Mouse (Mus musculus) heart, postnatal 0 days (tissue): ENCODE data around the gene Slc16a3. TPM values are rescaled to one million over a fixed set of nuclear protein-coding genes. Genes with fewer than 3 reads are reported as not detected.

Source experiments
- ATAC-seq: fragments of 200-750 bp; cut with Nextera tagmentation; 2 replicates; pipeline ENCODE4 v1.8.0; 2017; ENCODE audit warnings: low read depth, moderate number of reproducible peaks, moderate library complexity; ENCODE audit not compliant: insufficient read depth
- DNase-seq: peaks from one replicate; pipeline ENCODE4 v3.0.0-alpha.2; 2016; ENCODE audit warnings: low spot score
- H3K27ac ChIP-seq: fragments of 300-500 bp; sonication (generic); 2 replicates; pipeline ENCODE4 v1.5.1; 2014; ENCODE audit warnings: low read depth, mild to moderate bottlenecking
- H3K27me3 ChIP-seq: fragments of 300-500 bp; sonication (generic); 2 replicates; pipeline ENCODE4 v1.6.1; 2014; ENCODE audit warnings: low read length, mixed read lengths; ENCODE audit not compliant: control insufficient read depth, insufficient read depth
- H3K36me3 ChIP-seq: fragments of 300-500 bp; sonication (generic); replicated peaks from 2 replicates; pipeline ENCODE4 v1.6.1; 2014; ENCODE audit warnings: low read length, mixed read lengths; ENCODE audit not compliant: control insufficient read depth, insufficient read depth
- H3K4me1 ChIP-seq: fragments of 300-500 bp; sonication (generic); 2 replicates; pipeline ENCODE4 v1.6.1; 2014; ENCODE audit warnings: antibody characterized with exemption; ENCODE audit not compliant: control insufficient read depth, insufficient read depth
- H3K4me2 ChIP-seq: fragments of 300-500 bp; sonication (generic); 2 replicates; pipeline ENCODE4 v1.6.1; 2014; ENCODE audit warnings: low read depth, mild to moderate bottlenecking, low read length, moderate library complexity
- H3K4me3 ChIP-seq: fragments of 300-500 bp; sonication (generic); 2 replicates; pipeline ENCODE4 v1.5.1; 2014; ENCODE audit warnings: low read depth, low read length
- H3K9ac ChIP-seq: fragments of 300-500 bp; sonication (generic); replicated peaks from 2 replicates; pipeline ENCODE4 v1.6.1; 2014; ENCODE audit warnings: low read depth, low read length, mixed read lengths
- H3K9me3 ChIP-seq: fragments of 300-500 bp; sonication (generic); replicated peaks from 2 replicates; pipeline ENCODE4 v1.6.1; 2016; ENCODE audit warnings: low read length; ENCODE audit not compliant: control insufficient read depth
- CTCF ChIP-seq: IDR thresholded peaks from 2 replicates; pipeline ENCODE4 v1.5.1; 2016; ENCODE audit warnings: antibody characterized with exemption, control low read depth, low read depth
- EP300 ChIP-seq: IDR thresholded peaks from 2 replicates; pipeline ENCODE4 v1.6.1; 2016; ENCODE audit warnings: antibody characterized with exemption, low read depth
- WGBS: fragments of 180-500 bp; shearing (Covaris S2); extraction: QIAGEN DNeasy Blood & Tissue Kit; methylation state at CpG from one replicate; pipeline ENCODE4 v1.1.7; 2014; 5-methylcytosine and 5-hydroxymethylcytosine counted together
- polyA plus RNA-seq: library from polyadenylated mRNA; unstranded; fragments of >200 nt; fragmentation: Nextera tagmentation; extraction: Ambion mirVana; gene quantifications from 2 replicates; pipeline ENCODE4 v1.2.1, GENCODE M21; 2015
- total RNA-seq: library from RNA; depleted of rRNA; stranded (reverse); fragments of >200 nt; gene quantifications from 2 replicates; pipeline ENCODE4 v1.2.3, GENCODE M21; 2014; ENCODE audit warnings: low replicate concordance

Gene Slc16a3
- total and polyA plus RNA-seq, 2 experiments from 2014 or later = 17.0 to 153 TPM

GRCm38 (mm10) chr11:120938795-120939194 lies 9.5 kb upstream of the Slc16a3 start:
- Histone ChIP-seq H3K4me2 (no peak overlapping the region), H3K4me1 (no peaks in the 10 kb centered on the region), H3K9ac (no peak overlapping the region), H3K9me3 (no peaks in the 10 kb centered on the region), H3K27ac (no peak overlapping the region), H3K4me3 (no peak overlapping the region), H3K36me3 (no peaks in the 10 kb centered on the region), H3K27me3 (no peaks in the 10 kb centered on the region)
- TF ChIP-seq CTCF (no peak), EP300 (no peak)
- no peak for DNase-seq
- 24% methylated on average over 4 of the region's 4 CpGs for WGBS
- no peak for ATAC-seq

- TF ChIP-seq EP300 (no peak), CTCF (no peak)
- 53% methylated on average over 6 of the region's 6 CpGs for WGBS
These were observed 8.5 kb upstream of the Slc16a3 start for GRCm38 (mm10) chr11:120939712-120940341.

GRCm38 (mm10) chr11:120940959-120941358 lies 7.3 kb upstream of the Slc16a3 start:
- Histone ChIP-seq H3K9ac (no peak overlapping the region), H3K9me3 (no peaks in the 10 kb centered on the region), H3K36me3 (no peaks in the 10 kb centered on the region), H3K4me2 (no peak overlapping the region), H3K27ac (no peak overlapping the region), H3K4me1 (no peaks in the 10 kb centered on the region), H3K4me3 (no peak overlapping the region), H3K27me3 (no peaks in the 10 kb centered on the region)
- TF ChIP-seq EP300 (no peak), CTCF (no peak)
- DNase-seq = no peak
- 82% methylated on average over 6 of the region's 6 CpGs for WGBS
- ATAC-seq = no peak

More at GRCm38 (mm10) chr11:120939712-120940341, 8.5 kb upstream of the Slc16a3 start:
- ATAC-seq = no peak
- Histone ChIP-seq H3K4me3 (no peak overlapping the region), H3K36me3 (no peaks in the 10 kb centered on the region), H3K27me3 (no peaks in the 10 kb centered on the region), H3K9ac (no peak overlapping the region), H3K9me3 (no peaks in the 10 kb centered on the region), H3K27ac (no peak overlapping the region), H3K4me2 (no peak overlapping the region), H3K4me1 (no peaks in the 10 kb centered on the region)
- DNase-seq = no peak

- Histone ChIP-seq H3K4me2 (no peak overlapping the region), H3K9me3 (no peaks in the 10 kb centered on the region), H3K27me3 (no peaks in the 10 kb centered on the region), H3K36me3 (no peaks in the 10 kb centered on the region), H3K4me1 (peaks cover 12% of the 10 kb centered on the region), H3K27ac (no peak overlapping the region), H3K4me3 (no peak overlapping the region), H3K9ac (no peak overlapping the region)
- TF ChIP-seq EP300 (no peak), CTCF (no peak)
- whole genome bisulfite sequencing = 82% methylated on average over 7 of the region's 7 CpGs
- DNase-seq (no peak), ATAC-seq (no peak)
These were observed 3.0 kb upstream of the Slc16a3 start for GRCm38 (mm10) chr11:120945266-120945665.

GRCm38 (mm10) chr11:120945926-120946325 lies 2.4 kb upstream of the Slc16a3 start:
- TF ChIP-seq EP300 (no peak), CTCF (no peak)
- Histone ChIP-seq H3K4me2 (no peak overlapping the region), H3K27me3 (no peaks in the 10 kb centered on the region), H3K36me3 (no peaks in the 10 kb centered on the region), H3K27ac (no peak overlapping the region), H3K4me3 (no peak overlapping the region), H3K4me1 (peaks cover 17% of the 10 kb centered on the region), H3K9me3 (no peaks in the 10 kb centered on the region), H3K9ac (no peak overlapping the region)
- ATAC-seq = no peak
- DNase-seq = no peak
- WGBS = 71% methylated on average over 5 of the region's 5 CpGs
